Mouse (Mus musculus): ENCODE results near the gene Pex11g.

Gene Pex11g

GRCm38 (mm10) chr8:3481605-3482004 is 14.1 kb upstream of the Pex11g start:
- DNase-seq (ENCODE audit: low spot score in 2 of 2) = no peak

- DNase-seq (ENCODE audit: low spot score in 2 of 2) = no peak
Observed at GRCm38 (mm10) chr8:3480221-3480785, 12.8 kb upstream of the Pex11g start.

GRCm38 (mm10) chr8:3475715-3476429 is 8.4 kb upstream of the Pex11g start:
- no peak for DNase-seq (ENCODE audit: low spot score in 2 of 2)

- DNase-seq (ENCODE audit: low spot score in 2 of 2) = no peak
Observed at GRCm38 (mm10) chr8:3470562-3470961, 3.1 kb upstream of the Pex11g start, which contains the start of gene Tex45. Gene Tex45, plus strand, starts transcription at chr8:3470862.

GRCm38 (mm10) chr8:3468838-3469237 is 1.4 kb upstream of the Pex11g start:
- DNase-seq (ENCODE audit: low spot score in 2 of 2) = no peak

- no peak for DNase-seq (ENCODE audit: low spot score in 2 of 2)
Observed at GRCm38 (mm10) chr8:3467886-3468545, 536 bp upstream of the Pex11g start.

GRCm38 (mm10) chr8:3464309-3464708 is 3.2 kb downstream of the Pex11g start:
- peak; percentile 18 to 41 for DNase-seq (ENCODE audit: low spot score in 2 of 2)

- no peak for DNase-seq (ENCODE audit: low spot score in 2 of 2)
Observed at GRCm38 (mm10) chr8:3463248-3463647, 4.2 kb downstream of the Pex11g start.

- no peak for DNase-seq (ENCODE audit: low spot score in 2 of 2)
Observed at GRCm38 (mm10) chr8:3451992-3452391, 15.5 kb downstream of the Pex11g start.

- no peak for DNase-seq (ENCODE audit: low spot score in 2 of 2)
Observed at GRCm38 (mm10) chr8:3450670-3451069, 16.8 kb downstream of the Pex11g start.

- no peak for DNase-seq (ENCODE audit: low spot score in 2 of 2)
Observed at GRCm38 (mm10) chr8:3449226-3449625, 18.3 kb downstream of the Pex11g start.

GRCm38 (mm10) chr8:3439510-3439909 is 28.0 kb downstream of the Pex11g start:
- DNase-seq (ENCODE audit: low spot score in 2 of 2) = no peak

GRCm38 (mm10) chr8:3436492-3436891 is 31.0 kb downstream of the Pex11g start:
- no peak for DNase-seq (ENCODE audit: low spot score in 2 of 2)

GRCm38 (mm10) chr8:3431113-3431512 is 36.4 kb downstream of the Pex11g start:
- DNase-seq (ENCODE audit: low spot score in 2 of 2) = no peak

- no peak for DNase-seq (ENCODE audit: low spot score in 2 of 2)
Observed at GRCm38 (mm10) chr8:3429966-3430365, 37.5 kb downstream of the Pex11g start.

GRCm38 (mm10) chr8:3428426-3428825 is 39.1 kb downstream of the Pex11g start:
- no peak for DNase-seq (ENCODE audit: low spot score in 2 of 2)

- no peak for DNase-seq (ENCODE audit: low spot score in 2 of 2)
Observed at GRCm38 (mm10) chr8:3426211-3426610, 41.3 kb downstream of the Pex11g start.

- no peak for DNase-seq (ENCODE audit: low spot score in 2 of 2)
Observed at GRCm38 (mm10) chr8:3425217-3425616, 42.3 kb downstream of the Pex11g start.

- DNase-seq (ENCODE audit: low spot score in 2 of 2) = no peak
Observed at GRCm38 (mm10) chr8:3421507-3421906, 46.0 kb downstream of the Pex11g start.

GRCm38 (mm10) chr8:3420105-3420706 is 47.3 kb downstream of the Pex11g start:
- no peak for DNase-seq (ENCODE audit: low spot score in 2 of 2)

GRCm38 (mm10) chr8:3418101-3418500 is 49.4 kb downstream of the Pex11g start:
- DNase-seq (ENCODE audit: low spot score in 2 of 2) = no peak

- no peak for DNase-seq (ENCODE audit: low spot score in 2 of 2)
Observed at GRCm38 (mm10) chr8:3417455-3417854, 50.0 kb downstream of the Pex11g start.

- no peak for DNase-seq (ENCODE audit: low spot score in 2 of 2)
Observed at GRCm38 (mm10) chr8:3416846-3417245, 50.6 kb downstream of the Pex11g start.

All from spleen, postnatal 36 days (tissue).